Mouse (Mus musculus): ENCODE measurements around the gene Olfr17.
"Not testable (repeated sequence)": the region's sequence is repeated elsewhere in the genome, so short reads cannot be mapped to it uniquely, and the experiment has no call there.

Gene Olfr17

GRCm38 (mm10) chr7:107092920-107093319 lies at the start of gene Olfr17:
Olfr17 (plus strand) TSS chr7:107093220.
- no peak for DNase-seq (ENCODE audit: low spot score)

DNA sequence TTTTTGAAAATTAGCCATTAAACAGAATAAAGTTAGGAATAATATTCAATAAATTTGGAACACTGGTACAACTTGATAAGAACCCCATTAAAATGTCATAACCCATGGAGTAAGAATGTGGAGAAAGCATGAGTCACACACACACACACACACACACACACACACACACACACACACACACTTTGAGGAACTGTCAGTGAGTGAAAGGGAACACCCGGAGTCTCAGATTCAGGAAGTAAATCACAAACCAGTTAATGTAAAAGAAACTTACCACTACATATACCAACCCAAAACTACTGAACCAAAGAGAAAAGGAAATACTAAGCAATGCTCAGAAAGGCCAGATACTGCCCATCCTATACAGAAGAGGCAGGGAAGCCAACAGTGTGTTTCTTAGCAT lies 48.6 kb upstream of the Olfr17 start:
- no peak for DNase-seq (ENCODE audit: low spot score)

GRCm38 (mm10) chr7:107045833-107046232 lies 47.2 kb upstream of the Olfr17 start:
- DNase-seq (ENCODE audit: low spot score): peak; percentile 82

GRCm38 (mm10) chr7:107047578-107047977 lies 45.4 kb upstream of the Olfr17 start:
- no peak for DNase-seq (ENCODE audit: low spot score)

GRCm38 (mm10) chr7:107070681-107071080 lies 22.3 kb upstream of the Olfr17 start, which contains the start of gene Olfr714:
Olfr714 (plus strand) TSS chr7:107070981.
- no peak for DNase-seq (ENCODE audit: low spot score)

GRCm38 (mm10) chr7:107110269-107110668 lies 17.2 kb downstream of the Olfr17 start, which contains the start of gene Olfr715b:
Olfr715b (minus strand) TSS chr7:107110369.
- not testable (repeated sequence) for DNase-seq (ENCODE audit: low spot score)

- not testable (repeated sequence) for DNase-seq (ENCODE audit: low spot score)
Observed at GRCm38 (mm10) chr7:107130983-107131382, 38.0 kb downstream of the Olfr17 start, which contains the start of gene Olfr715. Olfr715 (minus strand) TSS chr7:107131083.

DNA sequence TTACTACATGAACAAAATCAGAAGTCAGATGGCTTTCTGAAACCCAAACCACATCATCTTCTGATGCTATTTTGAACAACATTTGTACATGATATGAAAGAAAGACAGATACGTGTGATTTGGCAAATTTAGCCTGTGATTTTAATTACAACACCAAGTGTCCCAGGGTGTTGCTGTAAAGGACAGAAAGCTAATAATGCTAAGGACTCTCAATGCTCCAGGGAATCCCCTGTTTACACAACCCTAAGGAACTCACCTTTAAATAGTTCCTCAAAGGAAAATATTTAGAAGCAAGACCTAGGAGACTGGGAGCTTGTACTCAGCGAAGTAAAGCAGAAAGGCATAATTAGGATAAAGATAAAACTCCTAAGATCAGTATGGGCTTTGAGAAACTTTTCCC lies 45.0 kb downstream of the Olfr17 start, which contains the start of gene Olfr716:
Gene Olfr716, plus strand, starts transcription at position 301 of the 400 bp plus-strand sequence.
- DNase-seq (ENCODE audit: low spot score): not testable (repeated sequence)
